Mouse (Mus musculus): ENCODE measurements around the gene Mab21l2. TPM values are rescaled to one million over a fixed set of nuclear protein-coding genes. Genes with fewer than 3 reads are reported as not detected.
A peak's percentile ranks its signal among the peaks of the same experiment; 100 is the strongest.

Mab21l2 gene
- total RNA-seq (2014; fragmentation: Nextera tagmentation) (1.3 and 1.7 TPM in 2 replicates), total RNA-seq (2017) (0.05 and 0.12 TPM in 2 replicates), polyA plus RNA-seq (2012) (0.33 and 0.43 TPM in 2 replicates)

GRCm38 (mm10) chr3:86548091-86549015 lies at the start of gene Mab21l2:
Mab21l2 (minus strand) TSS chr3:86548629.
- ATAC-seq (ENCODE audit: extremely low read depth, insufficient number of reproducible peaks, low FRiP score, poor library complexity, severe bottlenecking): no peak; the same call in 1 of the 2 replicates
- peaks cover 18% of the 10 kb centered on the region for H3K36me3 ChIP-seq (replicated peaks)
- DNase-seq (ENCODE audit: low spot score): no peak
- peaks cover 6% of the 10 kb centered on the region for H3K9me3 ChIP-seq (replicated peaks)
- TF ChIP-seq TAL1 (conservative IDR thresholded peaks at IDR 0.05; ENCODE audit: low read depth, low read length) (no peak), GATA2 (IDR thresholded peaks at IDR 0.05; ENCODE audit: borderline replicate concordance, low read depth, low read length) (no peak), POLR2AphosphoS5 (IDR thresholded peaks at IDR 0.05; ENCODE audit: insufficient replicate concordance, low read depth, low read length) (no peak), CTCF (IDR thresholded peaks at IDR 0.05; ENCODE audit: low read depth, low read length) (no peak), GATA1 (IDR thresholded peaks at IDR 0.05; ENCODE audit: borderline replicate concordance, low read length) (no peak)
- H3K4me1 ChIP-seq (ENCODE audit: insufficient read depth, low read depth, low read length): peaks cover 27% of the 10 kb centered on the region
- H3K4me3 ChIP-seq (ENCODE audit: low read depth, low read length): peak within 1 kb of the TSS; percentile 74
- no peaks in the 10 kb centered on the region for H3K27me3 ChIP-seq (ENCODE audit: insufficient read depth, low read length)

- TF ChIP-seq TAL1 (conservative IDR thresholded peaks at IDR 0.05; ENCODE audit: low read depth, low read length) (peak; percentile 34), CTCF (IDR thresholded peaks at IDR 0.05; ENCODE audit: low read depth, low read length) (no peak)
- no peak for DNase-seq (ENCODE audit: low spot score)
- no peak overlapping the region for H3K4me3 ChIP-seq (ENCODE audit: low read depth, low read length)
- H3K9me3 ChIP-seq (replicated peaks): no peaks in the 10 kb centered on the region
- H3K4me1 ChIP-seq (ENCODE audit: insufficient read depth, low read depth, low read length): peaks cover 3% of the 10 kb centered on the region
- H3K36me3 ChIP-seq (replicated peaks): no peaks in the 10 kb centered on the region
- no peaks in the 10 kb centered on the region for H3K27me3 ChIP-seq (ENCODE audit: insufficient read depth, low read length)
- no peak for ATAC-seq (ENCODE audit: extremely low read depth, insufficient number of reproducible peaks, low FRiP score, poor library complexity, severe bottlenecking)
Observed at GRCm38 (mm10) chr3:86575312-86575711, 26.9 kb upstream of the Mab21l2 start.

DNA sequence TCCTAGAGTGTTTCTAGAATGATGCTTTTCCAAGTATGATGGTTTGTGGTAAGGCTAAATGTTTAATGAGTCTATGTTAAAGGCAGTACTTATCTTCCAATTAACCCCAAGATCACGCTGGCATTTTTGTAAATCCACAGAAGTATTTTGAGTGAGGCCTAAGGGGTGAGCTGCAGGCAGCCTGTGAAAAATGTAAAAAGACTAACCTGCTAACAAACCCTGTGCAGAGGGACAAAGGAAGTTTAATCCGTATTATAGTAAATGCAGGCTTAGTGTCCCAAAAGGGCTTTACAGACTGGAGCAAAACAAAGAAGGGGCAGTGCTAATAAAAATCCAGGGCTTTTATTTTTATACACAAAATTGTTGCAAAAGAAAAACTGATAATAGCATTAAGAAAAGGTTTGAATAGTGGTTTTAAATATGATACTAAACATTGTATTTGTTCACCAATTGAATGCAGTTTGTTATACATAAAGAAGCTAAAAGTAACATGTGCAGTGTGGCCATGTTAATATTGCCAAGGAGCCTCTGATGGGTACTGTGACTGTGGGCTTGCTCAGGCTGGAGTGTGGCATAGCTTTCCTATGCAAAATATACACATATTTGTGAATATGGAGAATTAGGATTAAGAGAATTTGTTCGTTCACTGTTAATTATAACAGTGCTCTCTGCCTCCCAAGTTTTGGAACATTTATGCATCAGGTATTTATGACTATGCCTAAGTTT lies 24.3 kb upstream of the Mab21l2 start:
- Histone ChIP-seq H3K27me3 (ENCODE audit: insufficient read depth, low read length) (no peaks in the 10 kb centered on the region), H3K9me3 (replicated peaks) (no peaks in the 10 kb centered on the region), H3K4me3 (ENCODE audit: low read depth, low read length) (no peak overlapping the region), H3K36me3 (replicated peaks) (no peaks in the 10 kb centered on the region), H3K4me1 (ENCODE audit: insufficient read depth, low read depth, low read length) (peaks cover 12% of the 10 kb centered on the region)
- no peak for DNase-seq (ENCODE audit: low spot score)
- no peak for ATAC-seq (ENCODE audit: extremely low read depth, insufficient number of reproducible peaks, low FRiP score, poor library complexity, severe bottlenecking)
- TF ChIP-seq CTCF (IDR thresholded peaks at IDR 0.05; ENCODE audit: low read depth, low read length) (no peak), GATA2 (IDR thresholded peaks at IDR 0.05; ENCODE audit: borderline replicate concordance, low read depth, low read length) (no peak), POLR2AphosphoS5 (IDR thresholded peaks at IDR 0.05; ENCODE audit: insufficient replicate concordance, low read depth, low read length) (no peak), GATA1 (IDR thresholded peaks at IDR 0.05; ENCODE audit: borderline replicate concordance, low read length) (no peak), TAL1 (conservative IDR thresholded peaks at IDR 0.05; ENCODE audit: low read depth, low read length) (no peak)

GRCm38 (mm10) chr3:86571518-86571917 lies 23.1 kb upstream of the Mab21l2 start:
- TF ChIP-seq TAL1 (conservative IDR thresholded peaks at IDR 0.05; ENCODE audit: low read depth, low read length): no peak
- TF ChIP-seq CTCF (IDR thresholded peaks at IDR 0.05; ENCODE audit: low read depth, low read length): no peak
- no peak for TF ChIP-seq GATA2 (IDR thresholded peaks at IDR 0.05; ENCODE audit: borderline replicate concordance, low read depth, low read length)
- TF ChIP-seq POLR2AphosphoS5 (IDR thresholded peaks at IDR 0.05; ENCODE audit: insufficient replicate concordance, low read depth, low read length): no peak
- no peak for TF ChIP-seq GATA1 (IDR thresholded peaks at IDR 0.05; ENCODE audit: borderline replicate concordance, low read length)
- Histone ChIP-seq H3K9me3 (replicated peaks) (no peaks in the 10 kb centered on the region), H3K4me1 (ENCODE audit: insufficient read depth, low read depth, low read length) (peaks cover 22% of the 10 kb centered on the region), H3K36me3 (replicated peaks) (no peaks in the 10 kb centered on the region), H3K27me3 (ENCODE audit: insufficient read depth, low read length) (no peaks in the 10 kb centered on the region), H3K4me3 (ENCODE audit: low read depth, low read length) (no peak overlapping the region)
- DNase-seq (ENCODE audit: low spot score) (no peak), ATAC-seq (ENCODE audit: extremely low read depth, insufficient number of reproducible peaks, low FRiP score, poor library complexity, severe bottlenecking) (no peak)

GRCm38 (mm10) chr3:86567312-86567711 lies 18.9 kb upstream of the Mab21l2 start:
- peak; percentile 68; the same call in 1 of the 2 replicates for ATAC-seq (ENCODE audit: extremely low read depth, insufficient number of reproducible peaks, low FRiP score, poor library complexity, severe bottlenecking)
- DNase-seq (ENCODE audit: low spot score): no peak
- Histone ChIP-seq H3K9me3 (replicated peaks) (no peaks in the 10 kb centered on the region), H3K36me3 (replicated peaks) (no peaks in the 10 kb centered on the region), H3K4me3 (ENCODE audit: low read depth, low read length) (no peak overlapping the region), H3K4me1 (ENCODE audit: insufficient read depth, low read depth, low read length) (peaks cover 34% of the 10 kb centered on the region), H3K27me3 (ENCODE audit: insufficient read depth, low read length) (no peaks in the 10 kb centered on the region)
- no peak for TF ChIP-seq GATA1 (IDR thresholded peaks at IDR 0.05; ENCODE audit: borderline replicate concordance, low read length)
- peak; percentile 72 for TF ChIP-seq TAL1 (conservative IDR thresholded peaks at IDR 0.05; ENCODE audit: low read depth, low read length)
- TF ChIP-seq CTCF (IDR thresholded peaks at IDR 0.05; ENCODE audit: low read depth, low read length): no peak

DNA sequence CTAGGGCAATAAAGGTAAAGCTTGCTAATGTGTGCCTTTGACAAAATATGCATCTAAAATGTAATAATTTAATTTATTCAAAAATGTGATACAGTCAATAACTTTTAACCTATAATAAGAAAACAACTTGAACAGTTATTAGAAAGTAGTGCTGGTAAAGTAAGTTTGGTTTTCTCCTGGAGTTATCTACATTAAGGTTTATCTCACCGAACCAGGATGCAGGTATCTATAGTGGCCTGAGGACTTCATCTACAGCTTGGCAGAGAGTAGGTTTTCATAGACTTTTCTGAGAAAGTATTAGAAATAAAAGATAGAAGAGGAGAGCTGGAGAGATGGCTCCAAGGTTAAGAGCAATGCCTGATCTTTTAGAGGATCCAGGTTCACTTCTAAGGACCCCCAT lies 13.0 kb upstream of the Mab21l2 start:
- ATAC-seq (ENCODE audit: extremely low read depth, insufficient number of reproducible peaks, low FRiP score, poor library complexity, severe bottlenecking): no peak
- H3K9me3 ChIP-seq (replicated peaks): no peaks in the 10 kb centered on the region
- peaks cover 57% of the 10 kb centered on the region for H3K4me1 ChIP-seq (ENCODE audit: insufficient read depth, low read depth, low read length)
- no peaks in the 10 kb centered on the region for H3K27me3 ChIP-seq (ENCODE audit: insufficient read depth, low read length)
- DNase-seq (ENCODE audit: low spot score): no peak
- no peak overlapping the region for H3K4me3 ChIP-seq (ENCODE audit: low read depth, low read length)
- no peaks in the 10 kb centered on the region for H3K36me3 ChIP-seq (replicated peaks)
- TF ChIP-seq GATA2 (IDR thresholded peaks at IDR 0.05; ENCODE audit: borderline replicate concordance, low read depth, low read length) (no peak), POLR2AphosphoS5 (IDR thresholded peaks at IDR 0.05; ENCODE audit: insufficient replicate concordance, low read depth, low read length) (no peak), CTCF (IDR thresholded peaks at IDR 0.05; ENCODE audit: low read depth, low read length) (no peak), TAL1 (conservative IDR thresholded peaks at IDR 0.05; ENCODE audit: low read depth, low read length) (no peak), GATA1 (IDR thresholded peaks at IDR 0.05; ENCODE audit: borderline replicate concordance, low read length) (no peak)
